Mouse (Mus musculus): Measurements from ENCODE around the gene Mvb12b.
A peak's percentile ranks its signal among the peaks of the same experiment; 100 is the strongest.

- TF ChIP-seq ZNF384 (IDR thresholded peaks at IDR 0.05; ENCODE audit: low read depth, low read length): no peak
- no peak for TF ChIP-seq CHD2 (IDR thresholded peaks at IDR 0.05; ENCODE audit: low read depth, low read length)
- peak; percentile 31; the same call in 1 of the 2 replicates for TF ChIP-seq ZC3H11A (IDR thresholded peaks at IDR 0.05; ENCODE audit: borderline replicate concordance, low read depth, low read length)
- TF ChIP-seq HCFC1 (IDR thresholded peaks at IDR 0.05; ENCODE audit: borderline replicate concordance, insufficient read depth, low read length): no peak
Observed at GRCm38 (mm10) chr2:33734781-33735485, 152.8 kb downstream of the Mvb12b start.
